Mouse (Mus musculus): ENCODE data around the gene Ccdc102a.

Ccdc102a gene

DNA sequence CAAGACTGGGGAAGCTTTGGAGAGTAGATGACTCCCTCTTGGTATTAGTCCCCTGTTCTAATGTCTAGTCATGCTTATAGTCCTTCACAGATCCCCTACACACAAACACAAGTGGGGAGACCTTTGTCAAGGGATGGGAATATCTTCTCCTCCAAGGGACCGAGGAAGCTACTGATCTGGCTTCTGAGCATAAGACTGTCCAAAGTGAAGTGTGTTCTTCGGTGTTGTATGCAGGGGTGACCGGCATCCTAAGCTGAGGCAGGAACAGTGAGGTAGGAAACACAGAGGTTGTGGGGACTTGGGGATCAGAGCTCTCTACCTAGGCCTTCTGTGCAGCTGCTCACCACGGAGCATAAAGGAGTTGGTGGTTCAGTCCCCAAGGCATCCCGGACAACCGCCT lies 4.3 kb upstream of the Ccdc102a start:
- DNase-seq (ENCODE audit: low read depth, low spot score) = no peak

- DNase-seq (ENCODE audit: low read depth, low spot score) = no peak
These were observed 1.4 kb upstream of the Ccdc102a start for GRCm38 (mm10) chr8:94919256-94919655.

DNA sequence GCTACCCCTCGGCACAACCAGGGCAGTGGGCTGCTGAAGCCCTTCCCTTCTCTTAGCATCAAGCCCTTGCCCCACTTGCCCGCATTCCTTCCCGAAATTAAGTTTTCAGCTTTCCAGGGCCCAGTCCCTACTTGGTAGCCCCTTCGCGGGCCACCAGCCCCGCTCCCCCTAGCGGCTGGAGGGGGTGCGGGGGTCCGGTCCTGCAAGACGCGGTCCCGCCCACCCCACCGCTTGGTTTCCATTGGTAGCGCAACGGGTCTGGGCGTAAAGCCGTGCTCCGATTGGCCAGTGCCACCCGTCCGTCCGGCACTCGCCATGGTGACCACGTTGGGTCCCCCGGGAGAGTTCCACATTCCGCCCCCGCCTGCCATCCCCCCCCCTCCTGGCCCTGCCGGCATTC lies 546 bp downstream of the Ccdc102a start:
- peak; percentile 98 for DNase-seq (ENCODE audit: low read depth, low spot score)

DNA sequence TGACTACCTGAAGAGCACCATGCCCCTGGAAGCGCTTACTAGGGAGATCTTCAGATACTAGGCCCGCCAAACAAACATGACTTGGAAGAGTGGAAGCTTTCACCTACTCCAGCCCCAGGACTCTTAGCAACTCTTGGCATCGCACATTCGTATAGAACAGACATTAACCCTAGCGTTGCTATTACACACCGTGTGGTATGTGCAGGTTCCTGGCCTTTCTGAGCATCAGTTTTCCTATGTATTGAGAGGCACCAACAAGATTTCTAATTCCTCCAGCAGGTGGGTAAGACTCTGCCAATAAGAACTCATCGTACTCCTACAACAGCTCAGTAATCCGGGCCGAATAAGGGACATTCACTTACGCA lies 956 bp downstream of the Ccdc102a start:
- DNase-seq (ENCODE audit: low read depth, low spot score) = no peak

DNA sequence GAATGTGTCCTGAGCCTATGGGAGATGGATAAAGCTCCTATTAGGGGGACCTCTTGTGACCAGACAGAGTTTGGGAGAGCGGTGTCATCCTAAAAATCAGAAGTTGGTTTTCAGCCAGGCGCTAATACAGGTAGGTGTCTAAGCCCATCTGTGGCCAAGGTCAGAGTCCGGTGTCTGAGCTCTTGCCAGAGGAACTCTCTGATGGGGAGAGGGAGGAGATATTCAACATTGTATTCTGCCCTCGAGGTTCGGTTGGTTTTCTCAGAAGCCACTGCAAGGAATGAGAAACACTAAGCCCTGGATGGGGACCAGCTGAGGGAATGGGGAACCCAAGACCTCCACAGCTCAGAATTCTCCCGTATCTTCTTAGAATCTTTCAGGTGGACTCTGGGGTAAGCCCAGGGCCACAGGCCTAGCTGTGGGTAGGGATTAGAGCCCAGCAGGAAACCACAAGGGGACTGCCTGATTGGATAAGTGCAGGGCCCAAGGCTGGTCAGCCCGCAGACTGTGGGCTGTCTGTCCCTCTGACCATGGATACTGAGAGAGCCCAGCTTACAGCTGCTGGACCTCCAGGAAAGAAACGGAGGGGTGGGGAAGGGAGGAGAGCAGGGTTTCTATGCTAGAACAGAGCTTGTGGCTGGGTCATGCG lies 1.5 kb downstream of the Ccdc102a start:
- no peak for DNase-seq (ENCODE audit: low read depth, low spot score)

- DNase-seq (ENCODE audit: low read depth, low spot score) = no peak
These were observed 3.2 kb downstream of the Ccdc102a start for GRCm38 (mm10) chr8:94914701-94915101.

GRCm38 (mm10) chr8:94914256-94914655 lies 3.6 kb downstream of the Ccdc102a start:
- DNase-seq (ENCODE audit: low read depth, low spot score) = no peak

DNA sequence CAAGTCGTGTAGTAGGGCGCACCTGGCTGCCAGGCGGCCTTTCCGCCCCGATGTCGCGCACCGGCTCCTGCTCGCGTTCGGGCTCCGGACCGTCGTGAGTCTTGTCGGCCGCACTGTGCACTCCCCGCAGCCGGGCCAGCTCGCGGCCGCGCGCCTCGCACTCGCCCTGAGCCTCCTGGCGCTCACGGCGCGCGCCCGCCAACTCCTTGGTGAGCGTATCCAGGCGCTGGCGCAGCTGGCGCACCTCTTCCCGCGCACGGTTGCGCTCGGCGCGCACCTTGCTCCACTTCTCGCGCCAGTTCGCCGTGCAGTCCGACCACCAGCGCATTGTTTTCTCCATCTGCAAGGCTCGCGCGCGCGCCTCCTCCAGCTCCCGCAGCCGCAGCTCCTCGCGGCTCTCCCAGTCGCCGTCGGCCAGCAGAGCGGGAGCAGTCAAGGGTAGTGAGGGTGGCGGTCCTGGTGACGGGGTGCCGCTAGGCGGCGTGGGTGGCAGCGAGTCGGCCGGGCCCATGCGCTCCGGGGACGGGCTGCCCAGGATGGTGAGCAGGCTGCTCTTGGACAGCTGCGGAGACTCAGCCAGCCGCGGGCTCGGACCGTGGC lies 4.7 kb downstream of the Ccdc102a start:
- peak; percentile 85 for DNase-seq (ENCODE audit: low read depth, low spot score)

- DNase-seq (ENCODE audit: low read depth, low spot score) = peak; percentile 86
These were observed 9.1 kb downstream of the Ccdc102a start for GRCm38 (mm10) chr8:94908847-94909246.

DNA sequence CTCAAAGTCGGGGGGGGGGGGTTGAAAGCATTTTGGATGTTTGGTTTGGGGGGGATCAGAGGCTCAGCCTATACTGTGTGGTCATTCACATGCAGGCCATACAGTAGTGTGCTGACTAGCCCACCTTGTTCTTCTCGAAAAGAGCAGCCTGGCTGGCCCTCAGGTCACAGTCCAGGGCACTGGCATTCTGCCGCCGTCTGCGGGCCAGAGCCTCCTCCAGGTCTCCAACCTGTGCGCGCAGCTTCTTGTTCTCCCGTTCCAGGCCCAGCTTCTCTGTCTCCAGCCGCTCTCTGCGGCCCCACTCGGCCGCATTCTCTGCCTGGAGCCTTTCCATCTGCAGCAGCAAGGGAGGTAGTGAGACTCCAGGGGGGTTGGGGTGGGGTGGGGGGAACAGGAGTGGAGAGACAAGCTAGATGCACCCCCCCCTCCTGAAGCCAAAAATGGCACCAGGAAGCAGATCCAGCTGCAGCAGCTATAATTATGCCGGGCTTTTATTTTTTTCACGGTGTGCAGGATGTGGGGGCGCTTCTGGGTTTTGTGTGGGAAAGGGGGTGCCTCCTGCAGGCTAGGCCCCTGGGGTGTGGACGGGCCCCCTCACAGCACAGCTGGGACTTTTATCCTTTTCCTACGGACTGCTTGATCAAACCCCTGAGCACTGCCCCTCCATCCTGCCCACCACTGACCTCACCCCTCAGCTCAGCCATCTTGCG lies 10.2 kb downstream of the Ccdc102a start:
- DNase-seq (ENCODE audit: low read depth, low spot score) = no peak

DNA sequence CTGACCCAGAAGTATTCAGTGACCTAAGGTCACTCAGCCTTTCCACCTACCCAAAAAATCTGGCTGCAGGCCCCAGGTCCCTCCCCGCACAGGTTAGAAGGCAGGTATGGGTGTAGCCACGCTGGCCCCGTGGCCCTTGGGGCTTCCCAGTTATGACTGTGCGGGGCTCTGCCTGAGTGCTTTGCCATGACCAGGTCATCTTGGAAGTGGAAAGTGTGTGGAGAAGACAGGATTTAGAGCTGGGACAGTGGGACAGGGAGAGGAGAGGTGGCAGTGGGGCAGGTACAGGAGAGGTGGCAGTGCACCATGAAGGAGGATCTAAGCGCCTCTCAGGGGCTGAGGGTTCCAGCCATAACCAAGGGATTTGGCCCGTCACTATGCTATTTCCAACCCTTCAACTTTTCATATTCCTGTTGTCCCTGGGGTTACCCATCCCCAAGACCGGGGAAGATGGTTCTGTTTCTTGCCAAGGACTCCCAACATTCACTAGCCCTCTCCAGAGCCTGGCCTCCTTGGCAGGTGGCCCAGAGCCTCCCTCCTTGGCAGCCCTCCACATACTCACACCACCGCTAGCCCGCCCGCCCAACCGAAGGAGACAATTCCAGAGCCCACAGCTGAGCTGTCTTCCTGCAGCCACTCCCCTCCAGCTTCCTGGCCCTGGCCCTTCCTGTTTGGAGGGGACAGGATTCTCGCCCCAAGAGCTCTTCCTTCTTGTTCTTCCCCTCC lies 13.3 kb downstream of the Ccdc102a start:
- no peak for DNase-seq (ENCODE audit: low read depth, low spot score)

DNA sequence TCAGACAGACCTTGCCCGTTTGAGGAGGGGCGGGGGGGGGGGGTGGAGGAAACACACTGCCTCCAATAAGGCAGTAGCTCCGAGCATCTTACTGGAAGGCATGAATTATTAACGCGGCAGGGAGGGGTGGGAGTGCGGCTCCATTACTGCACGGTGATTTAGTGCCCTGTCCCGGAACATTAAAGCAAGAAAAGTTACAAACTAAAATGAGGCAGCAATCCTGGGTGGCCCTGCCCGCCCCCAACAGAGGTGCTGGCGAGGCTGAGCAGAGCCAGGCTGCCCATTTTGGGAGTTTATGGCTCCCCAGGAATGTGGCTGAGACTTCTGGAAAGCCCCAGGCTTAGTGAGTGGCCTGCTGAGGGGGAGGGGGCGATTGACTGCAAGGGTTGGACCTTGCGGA lies 14.2 kb downstream of the Ccdc102a start:
- DNase-seq (ENCODE audit: low read depth, low spot score) = peak; percentile 71

DNA sequence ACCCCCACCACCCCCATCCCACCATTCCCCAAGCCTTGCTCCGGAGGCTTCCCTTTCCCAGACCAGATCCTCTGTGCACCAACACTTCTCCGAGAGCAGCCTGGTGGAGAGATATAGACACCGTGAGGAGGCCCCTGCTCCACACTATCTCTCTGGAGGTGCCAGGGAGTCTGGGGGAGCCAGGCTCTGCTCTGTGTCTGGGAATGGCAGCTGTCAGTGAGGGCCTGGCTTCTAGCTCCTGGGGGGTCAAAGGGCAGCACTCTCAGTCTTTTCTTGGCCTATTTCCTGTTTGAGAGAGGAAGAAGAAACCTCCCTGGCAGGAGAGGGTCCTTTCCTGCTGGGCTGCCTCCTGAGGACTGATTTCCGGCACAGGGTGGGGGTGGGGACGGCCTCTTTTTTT lies 16.9 kb downstream of the Ccdc102a start:
- no peak for DNase-seq (ENCODE audit: low read depth, low spot score)

- DNase-seq (ENCODE audit: low read depth, low spot score) = no peak
These were observed 17.3 kb downstream of the Ccdc102a start for GRCm38 (mm10) chr8:94900617-94901016.

- no peak for DNase-seq (ENCODE audit: low read depth, low spot score)
These were observed 18.6 kb downstream of the Ccdc102a start for GRCm38 (mm10) chr8:94899262-94899661.

GRCm38 (mm10) chr8:94892917-94893316 lies 25.0 kb downstream of the Ccdc102a start:
- no peak for DNase-seq (ENCODE audit: low read depth, low spot score)

GRCm38 (mm10) chr8:94888383-94889036 lies 29.4 kb downstream of the Ccdc102a start:
- DNase-seq (ENCODE audit: low read depth, low spot score) = no peak

GRCm38 (mm10) chr8:94880742-94881141 lies 37.2 kb downstream of the Ccdc102a start:
- DNase-seq (ENCODE audit: low read depth, low spot score) = no peak

GRCm38 (mm10) chr8:94876820-94877219 lies 41.1 kb downstream of the Ccdc102a start:
- DNase-seq (ENCODE audit: low read depth, low spot score) = no peak

GRCm38 (mm10) chr8:94876197-94876730 lies 41.6 kb downstream of the Ccdc102a start, which contains the start of gene Dok4:
TSS of gene Dok4 (minus strand) at chr8:94876330.
- DNase-seq (ENCODE audit: low read depth, low spot score) = peak; percentile 84

DNA sequence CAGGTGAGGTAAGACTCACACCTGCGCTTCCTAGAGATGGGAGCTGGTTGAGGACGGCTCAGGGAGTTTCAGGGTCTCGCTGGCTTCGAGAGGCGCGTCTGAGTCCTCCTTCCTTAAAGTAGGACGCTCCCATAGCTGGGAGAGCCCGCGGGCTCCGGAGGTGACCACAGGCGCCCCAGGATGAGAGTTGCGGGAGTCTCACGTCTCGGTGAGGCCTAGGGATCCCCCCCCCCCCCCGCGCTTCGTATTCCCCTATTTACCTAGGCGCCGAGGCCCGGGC lies 42.1 kb downstream of the Ccdc102a start:
- DNase-seq (ENCODE audit: low read depth, low spot score) = no peak

All from mesoderm, embryonic 11.5 days (tissue).